Mouse (Mus musculus) liver, embryonic 13.5 days (tissue): ENCODE measurements around the gene Hoxd11. TPM values are rescaled to one million over a fixed set of nuclear protein-coding genes. Genes with fewer than 3 reads are reported as not detected.

Experiments used
- ATAC-seq: fragments of 200-750 bp; cut with Nextera tagmentation; 2 replicates; pipeline ENCODE4 v1.8.0; 2017; ENCODE audit warnings: low read depth, mild to moderate bottlenecking, moderate number of reproducible peaks, moderate library complexity
- DNase-seq: peaks from one replicate; pipeline ENCODE4 v3.0.0; 2022
- H3K27ac ChIP-seq: fragments of 300-500 bp; sonication (generic); 2 replicates; pipeline ENCODE4 v1.5.1; 2015; ENCODE audit warnings: moderate library complexity, mild to moderate bottlenecking, inconsistent platforms
- H3K27me3 ChIP-seq: fragments of 300-500 bp; sonication (generic); 2 replicates; pipeline ENCODE4 v1.6.1; 2015; ENCODE audit warnings: mild to moderate bottlenecking, inconsistent platforms
- H3K36me3 ChIP-seq: fragments of 300-500 bp; sonication (generic); 2 replicates; pipeline ENCODE4 v1.6.1; 2015; ENCODE audit warnings: mild to moderate bottlenecking, inconsistent platforms
- H3K4me1 ChIP-seq: fragments of 300-500 bp; sonication (generic); replicated peaks from 2 replicates; pipeline ENCODE4 v1.6.1; 2015; ENCODE audit warnings: inconsistent platforms
- H3K4me2 ChIP-seq: fragments of 300-500 bp; sonication (generic); 2 replicates; pipeline ENCODE4 v1.6.1; 2015; ENCODE audit warnings: inconsistent platforms, mild to moderate bottlenecking, moderate library complexity
- H3K4me3 ChIP-seq: fragments of 300-500 bp; sonication (generic); replicated peaks from 2 replicates; pipeline ENCODE4 v1.5.1; 2015; ENCODE audit warnings: mild to moderate bottlenecking, inconsistent platforms
- H3K9ac ChIP-seq: fragments of 300-500 bp; sonication (generic); 2 replicates; pipeline ENCODE4 v1.6.1; 2015; ENCODE audit warnings: mild to moderate bottlenecking, inconsistent platforms
- H3K9me3 ChIP-seq: fragments of 300-500 bp; sonication (generic); replicated peaks from 2 replicates; pipeline ENCODE4 v1.6.1; 2016; ENCODE audit warnings: inconsistent platforms
- WGBS: fragments of 180-500 bp; shearing (Covaris S2); methylation state at CpG from one replicate; pipeline ENCODE4 v1.1.7; 2015; ENCODE audit not compliant: insufficient replicate concordance; 5-methylcytosine and 5-hydroxymethylcytosine counted together
- polyA plus RNA-seq: library from polyadenylated mRNA; unstranded; fragments of >200 nt; fragmentation: Nextera tagmentation; extraction: Ambion mirVana; gene quantifications from 2 replicates; pipeline ENCODE4 v1.2.1, GENCODE M21; 2015

Hoxd11 gene
- polyA plus RNA-seq, 1 experiment from 2014 or later: not detected

DNA sequence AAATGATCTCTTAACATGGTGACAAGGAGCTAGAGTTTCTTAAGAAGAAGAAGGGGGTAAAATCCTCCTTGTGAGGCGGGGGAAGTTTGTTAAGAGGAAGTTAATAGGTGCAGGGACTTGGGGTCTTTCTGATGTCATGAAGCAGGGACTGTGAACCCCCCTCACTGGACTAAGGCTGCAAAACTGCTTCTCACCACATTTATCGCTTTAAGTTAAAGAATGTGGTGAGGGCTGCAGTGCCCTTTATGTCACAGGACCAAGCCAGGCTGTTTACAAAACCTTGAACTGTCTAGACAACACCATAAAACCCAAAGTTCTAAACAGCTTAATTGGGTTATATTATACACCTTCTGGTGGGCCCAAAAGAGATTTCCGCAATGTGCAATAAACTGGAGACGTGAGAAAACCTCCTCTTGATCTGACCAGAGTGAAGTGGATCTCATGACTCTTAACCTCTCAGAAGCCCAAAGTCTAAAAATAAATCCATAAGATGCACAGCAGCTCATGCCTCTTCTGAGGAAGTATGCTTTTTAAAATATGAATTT lies 5.8 kb downstream of the Hoxd11 start:
- ATAC-seq: no peak
- DNase-seq: no peak
- no peak overlapping the region for H3K4me2 ChIP-seq
- no peaks in the 10 kb centered on the region for H3K36me3 ChIP-seq
- H3K9me3 ChIP-seq: no peaks in the 10 kb centered on the region
- H3K9ac ChIP-seq: no peak overlapping the region
- H3K27me3 ChIP-seq: peaks cover 98% of the 10 kb centered on the region
- no peak overlapping the region for H3K27ac ChIP-seq
- WGBS: 15% methylated on average over 4 of the region's 4 CpGs
- no peak overlapping the region for H3K4me3 ChIP-seq
- 0 out of 2 replicates have a peak, but pooled peaks cover 4% of the 10 kb centered on the region for H3K4me1 ChIP-seq

DNA sequence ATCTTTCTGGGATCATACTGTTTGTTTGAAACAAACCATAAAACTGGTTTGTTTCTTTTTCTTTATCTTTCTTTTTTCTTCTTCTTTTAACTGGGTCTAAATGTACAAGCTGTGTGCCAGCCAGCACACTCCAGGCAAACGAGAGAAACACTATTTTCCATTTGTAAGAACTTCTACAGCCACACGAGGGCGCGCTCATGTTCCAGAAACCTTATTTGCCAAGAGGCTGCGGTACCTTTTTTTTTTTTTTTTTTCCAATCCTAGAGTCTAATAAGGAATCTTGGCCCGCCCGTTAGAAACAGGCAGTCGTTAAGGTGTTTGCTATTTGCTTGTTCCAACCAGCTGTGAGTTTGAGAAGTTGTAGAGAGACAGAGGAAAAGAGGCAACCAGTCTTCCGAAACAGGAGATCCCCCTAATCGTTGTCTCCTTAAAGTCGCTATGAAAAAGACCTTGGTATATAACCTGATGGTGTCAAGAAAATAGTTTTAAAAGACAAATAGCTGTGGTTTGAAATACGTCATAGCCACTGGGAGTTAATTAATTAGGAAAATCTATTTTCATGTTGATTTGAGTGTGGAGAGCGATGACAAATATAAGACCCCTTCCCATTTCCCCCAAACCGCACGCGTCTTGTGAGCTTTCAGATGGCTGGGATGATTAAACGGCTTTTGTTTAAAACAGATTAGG lies 7.1 kb downstream of the Hoxd11 start:
- H3K36me3 ChIP-seq: no peaks in the 10 kb centered on the region
- 0 out of 2 replicates have a peak, but pooled peaks cover 4% of the 10 kb centered on the region for H3K4me1 ChIP-seq
- ATAC-seq (no peak), DNase-seq (no peak)
- H3K9ac ChIP-seq: no peak overlapping the region
- no peak overlapping the region for H3K4me2 ChIP-seq
- peaks cover 97% of the 10 kb centered on the region for H3K27me3 ChIP-seq
- no peak overlapping the region for H3K27ac ChIP-seq
- no peaks in the 10 kb centered on the region for H3K9me3 ChIP-seq
- WGBS: 6% methylated on average over 17 of the region's 17 CpGs
- H3K4me3 ChIP-seq: no peak overlapping the region

GRCm38 (mm10) chr2:74686988-74687697 lies 7.8 kb downstream of the Hoxd11 start:
- Histone ChIP-seq H3K36me3 (no peaks in the 10 kb centered on the region), H3K27me3 (peaks cover 97% of the 10 kb centered on the region), H3K9me3 (no peaks in the 10 kb centered on the region), H3K4me3 (no peak overlapping the region), H3K9ac (no peak overlapping the region), H3K27ac (no peak overlapping the region), H3K4me2 (no peak overlapping the region), H3K4me1 (0 out of 2 replicates have a peak, but pooled peaks cover 3% of the 10 kb centered on the region)
- 3% methylated on average over 27 of the region's 27 CpGs for WGBS
- DNase-seq (no peak), ATAC-seq (no peak)

- no peak overlapping the region for H3K4me3 ChIP-seq
These were observed 8.6 kb downstream of the Hoxd11 start for GRCm38 (mm10) chr2:74687698-74688555.

GRCm38 (mm10) chr2:74688795-74689573 lies 9.6 kb downstream of the Hoxd11 start:
- WGBS: 3% methylated on average over 12 of the region's 12 CpGs
- no peak for DNase-seq
- Histone ChIP-seq H3K4me1 (no peaks in the 10 kb centered on the region), H3K9me3 (no peaks in the 10 kb centered on the region), H3K4me2 (no peak overlapping the region), H3K27me3 (peaks cover 97% of the 10 kb centered on the region), H3K4me3 (no peak overlapping the region), H3K36me3 (no peaks in the 10 kb centered on the region), H3K27ac (no peak overlapping the region), H3K9ac (no peak overlapping the region)
- ATAC-seq: no peak

More at GRCm38 (mm10) chr2:74687698-74688555, 8.6 kb downstream of the Hoxd11 start:
- Histone ChIP-seq H3K9ac (no peak overlapping the region), H3K27ac (no peak overlapping the region), H3K4me2 (no peak overlapping the region), H3K27me3 (peaks cover 97% of the 10 kb centered on the region), H3K4me1 (no peaks in the 10 kb centered on the region), H3K9me3 (no peaks in the 10 kb centered on the region), H3K36me3 (no peaks in the 10 kb centered on the region)
- DNase-seq (no peak), ATAC-seq (no peak)
- 2% methylated on average over 31 of the region's 31 CpGs for WGBS

- WGBS: 2% methylated on average over 24 of the region's 24 CpGs
- H3K9ac ChIP-seq: no peak overlapping the region
These were observed 10.4 kb downstream of the Hoxd11 start for GRCm38 (mm10) chr2:74689574-74690337.

DNA sequence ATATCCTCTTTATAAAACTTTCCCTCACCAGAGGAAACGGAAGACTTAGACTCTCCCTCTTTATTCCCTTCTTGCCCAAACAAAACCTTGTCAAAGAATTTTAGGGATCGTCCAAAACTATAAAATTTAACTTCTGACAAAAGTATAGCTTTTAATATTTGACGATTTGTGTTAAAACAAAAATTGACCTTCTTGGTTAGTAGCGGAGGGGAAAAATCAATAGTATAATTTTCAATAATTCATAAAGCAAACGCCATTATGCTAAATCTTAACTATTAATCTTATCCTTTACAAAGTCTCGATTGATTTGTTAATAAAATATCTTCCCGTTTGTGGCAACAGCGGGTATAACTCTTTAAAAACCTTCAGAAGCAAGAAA lies 11.0 kb downstream of the Hoxd11 start:
- no peak overlapping the region for H3K4me3 ChIP-seq
- no peaks in the 10 kb centered on the region for H3K9me3 ChIP-seq
- H3K27me3 ChIP-seq: peaks cover 97% of the 10 kb centered on the region
- no peak for DNase-seq
- H3K4me2 ChIP-seq: no peak overlapping the region
- H3K27ac ChIP-seq: no peak overlapping the region
- no peak for ATAC-seq
- WGBS: 6% methylated on average over 8 of the region's 8 CpGs
- H3K36me3 ChIP-seq: no peaks in the 10 kb centered on the region
- no peaks in the 10 kb centered on the region for H3K4me1 ChIP-seq
- H3K9ac ChIP-seq: no peak overlapping the region

More at GRCm38 (mm10) chr2:74689574-74690337, 10.4 kb downstream of the Hoxd11 start:
- no peak overlapping the region for H3K4me3 ChIP-seq
- H3K9me3 ChIP-seq: no peaks in the 10 kb centered on the region
- ATAC-seq: no peak
- H3K27ac ChIP-seq: no peak overlapping the region
- H3K4me1 ChIP-seq: no peaks in the 10 kb centered on the region
- H3K27me3 ChIP-seq: peaks cover 97% of the 10 kb centered on the region
- H3K36me3 ChIP-seq: no peaks in the 10 kb centered on the region
- no peak for DNase-seq
- no peak overlapping the region for H3K4me2 ChIP-seq

DNA sequence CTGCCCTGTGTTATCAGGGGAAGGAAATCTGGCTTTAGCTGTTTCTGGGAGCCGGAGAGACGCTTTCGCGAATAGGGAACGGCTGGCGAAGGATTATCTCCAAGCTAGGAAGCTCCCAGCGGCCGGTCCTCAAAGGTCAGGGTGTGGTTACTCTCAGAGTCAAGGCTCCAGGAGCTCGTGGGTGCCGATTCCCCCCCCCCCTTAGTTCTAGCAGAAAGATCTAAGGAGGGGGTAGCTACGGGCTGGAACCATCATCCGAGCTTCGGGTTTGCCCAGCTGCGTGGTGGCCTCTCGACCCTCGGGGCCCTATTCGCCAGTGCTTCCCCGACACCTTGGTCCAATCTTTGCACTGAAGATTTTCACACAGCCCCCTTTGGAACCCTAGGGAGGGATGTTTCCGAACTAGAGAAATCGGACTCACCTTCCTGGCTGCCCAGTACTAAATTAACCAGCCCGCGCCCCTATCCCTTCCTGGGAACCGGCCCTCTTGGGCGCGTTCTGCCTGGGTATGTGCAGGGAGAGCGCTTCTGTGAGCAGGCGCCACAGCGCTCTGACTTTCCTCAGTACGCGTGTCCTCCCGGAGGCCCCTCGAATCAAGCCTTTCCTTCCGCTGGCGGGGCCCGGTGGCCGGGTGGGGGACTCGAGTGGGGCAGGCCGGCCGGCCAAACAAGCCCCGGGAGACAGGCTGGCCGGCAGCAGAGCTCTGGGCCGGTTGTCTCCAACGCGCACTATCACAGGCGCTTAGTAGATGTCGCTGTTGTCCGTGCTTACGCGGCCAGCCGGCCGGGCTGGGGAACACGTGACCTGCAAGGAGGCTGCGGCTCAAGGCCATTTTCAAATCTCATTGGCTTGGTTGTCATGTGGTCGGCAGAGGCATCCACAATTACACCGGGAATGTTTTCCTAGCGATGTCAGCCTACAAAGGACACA lies 11.9 kb downstream of the Hoxd11 start, which contains the start of gene Hoxd10:
Hoxd10 (plus strand) TSS at position 903 of the 930 bp plus-strand sequence.
- Histone ChIP-seq H3K27ac (no peak within 1 kb of the TSS), H3K4me2 (no peak within 1 kb of the TSS), H3K4me3 (no peak within 1 kb of the TSS), H3K27me3 (peaks cover 99% of the 10 kb centered on the region), H3K9me3 (no peaks in the 10 kb centered on the region), H3K4me1 (no peaks in the 10 kb centered on the region), H3K9ac (no peak within 1 kb of the TSS), H3K36me3 (no peaks in the 10 kb centered on the region)
- DNase-seq (no peak), ATAC-seq (no peak)
- WGBS: 2% methylated on average over 56 of the region's 56 CpGs

DNA sequence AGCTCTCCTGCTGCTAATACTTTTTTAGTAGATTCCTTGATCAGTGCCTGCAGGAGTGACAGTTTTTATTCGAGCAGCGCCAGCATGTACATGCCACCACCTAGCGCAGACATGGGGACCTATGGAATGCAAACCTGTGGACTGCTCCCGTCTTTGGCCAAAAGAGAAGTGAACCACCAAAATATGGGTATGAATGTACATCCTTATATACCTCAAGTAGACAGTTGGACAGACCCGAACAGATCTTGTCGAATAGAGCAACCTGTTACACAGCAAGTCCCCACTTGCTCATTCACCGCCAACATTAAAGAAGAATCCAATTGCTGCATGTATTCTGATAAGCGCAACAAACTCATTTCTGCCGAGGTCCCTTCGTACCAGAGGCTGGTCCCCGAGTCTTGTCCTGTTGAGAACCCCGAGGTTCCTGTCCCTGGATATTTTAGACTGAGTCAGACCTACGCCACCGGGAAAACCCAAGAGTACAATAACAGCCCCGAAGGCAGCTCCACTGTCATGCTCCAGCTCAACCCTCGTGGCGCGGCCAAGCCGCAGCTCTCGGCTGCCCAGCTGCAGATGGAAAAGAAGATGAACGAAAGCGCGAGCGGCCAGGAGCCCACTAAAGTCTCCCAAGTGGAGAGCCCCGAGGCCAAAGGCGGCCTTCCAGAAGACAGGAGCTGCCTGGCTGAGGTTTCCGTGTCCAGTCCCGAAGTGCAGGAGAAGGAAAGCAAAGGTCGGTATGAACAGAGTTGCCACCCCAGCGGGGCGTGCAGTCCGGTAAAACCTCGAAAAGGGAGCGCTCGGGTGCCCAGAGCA lies 12.8 kb downstream of the Hoxd11 start:
- DNase-seq (no peak), ATAC-seq (no peak)
- Histone ChIP-seq H3K27me3 (peaks cover 99% of the 10 kb centered on the region), H3K4me3 (no peak overlapping the region), H3K4me1 (no peaks in the 10 kb centered on the region), H3K9me3 (no peaks in the 10 kb centered on the region), H3K9ac (no peak overlapping the region), H3K36me3 (no peaks in the 10 kb centered on the region), H3K27ac (no peak overlapping the region), H3K4me2 (no peak overlapping the region)
- 3% methylated on average over 35 of the region's 35 CpGs for WGBS
